Mouse (Mus musculus): Measurements from ENCODE around the gene Ankrd2.

GRCm38 (mm10) chr19:42080469-42080868 lies 44.7 kb downstream of the Ankrd2 start:
- no peak for TF ChIP-seq EP300 (IDR thresholded peaks at IDR 0.05; ENCODE audit: insufficient read depth, low read depth, low read length)
- no peak for TF ChIP-seq CTCF (IDR thresholded peaks at IDR 0.05)

Measured in heart, adult 2 months (tissue).